Mouse (Mus musculus) hindbrain, embryonic 12.5 days (tissue): ENCODE data around the gene Inafm1. TPM values are rescaled to one million over a fixed set of nuclear protein-coding genes. Genes with fewer than 3 reads are reported as not detected.
"Not testable (repeated sequence)": the region's sequence is repeated elsewhere in the genome, so short reads cannot be mapped to it uniquely, and the experiment has no call there.

ENCODE experiments used
- ATAC-seq: fragments of 200-750 bp; cut with Nextera tagmentation; 2 replicates; pipeline ENCODE4 v1.8.0; 2017; ENCODE audit warnings: moderate TSS enrichment; ENCODE audit not compliant: low FRiP score
- H3K27ac ChIP-seq: fragments of 300-500 bp; sonication (generic); 2 replicates; pipeline ENCODE4 v1.5.1; 2016; ENCODE audit warnings: mild to moderate bottlenecking
- H3K27me3 ChIP-seq: fragments of 300-500 bp; sonication (generic); 2 replicates; pipeline ENCODE4 v1.6.1; 2016; ENCODE audit warnings: mild to moderate bottlenecking
- H3K36me3 ChIP-seq: fragments of 300-500 bp; sonication (generic); 2 replicates; pipeline ENCODE4 v1.6.1; 2016; ENCODE audit warnings: mild to moderate bottlenecking
- H3K4me1 ChIP-seq: fragments of 300-500 bp; sonication (generic); 2 replicates; pipeline ENCODE4 v1.6.1; 2016
- H3K4me2 ChIP-seq: fragments of 300-500 bp; sonication (generic); replicated peaks from 2 replicates; pipeline ENCODE4 v1.6.1; 2016; ENCODE audit warnings: mild to moderate bottlenecking
- H3K4me3 ChIP-seq: fragments of 300-500 bp; sonication (generic); 2 replicates; pipeline ENCODE4 v1.5.1; 2016; ENCODE audit warnings: mild to moderate bottlenecking
- H3K9ac ChIP-seq: fragments of 300-500 bp; sonication (generic); 2 replicates; pipeline ENCODE4 v1.6.1; 2016; ENCODE audit warnings: mild to moderate bottlenecking, moderate library complexity
- H3K9me3 ChIP-seq: fragments of 300-500 bp; sonication (generic); replicated peaks from 2 replicates; pipeline ENCODE4 v1.6.1; 2016; ENCODE audit warnings: mild to moderate bottlenecking
- WGBS: fragments of 180-500 bp; shearing (Covaris S2); methylation state at CpG from one replicate; pipeline ENCODE4 v1.1.7; 2016; 5-methylcytosine and 5-hydroxymethylcytosine counted together
- polyA plus RNA-seq: library from polyadenylated mRNA; unstranded; fragments of >200 nt; fragmentation: Nextera tagmentation; extraction: Ambion mirVana; gene quantifications from 2 replicates; pipeline ENCODE4 v1.2.1, GENCODE M21; 2016

Gene Inafm1
- polyA plus RNA-seq, 1 experiment from 2014 or later, result 23.3 TPM

- no peaks in the 10 kb centered on the region for H3K9me3 ChIP-seq
- no peak overlapping the region for H3K9ac ChIP-seq
- peaks cover 28% of the 10 kb centered on the region for H3K4me1 ChIP-seq
- peaks cover 12% of the 10 kb centered on the region for H3K27me3 ChIP-seq
- 88% methylated on average over 10 of the region's 10 CpGs for WGBS
- peaks cover 44% of the 10 kb centered on the region for H3K36me3 ChIP-seq
- H3K27ac ChIP-seq, result 0 out of 2 replicates have a peak overlapping the region, but pooled peaks have one; percentile 94
- H3K4me3 ChIP-seq, result no peak overlapping the region
- H3K4me2 ChIP-seq, result peak overlapping the region; percentile 93; the same call in 1 of the 2 replicates
- no peak for ATAC-seq
Measured at GRCm38 (mm10) chr7:16274922-16275890, 1.8 kb upstream of the Inafm1 start.

DNA sequence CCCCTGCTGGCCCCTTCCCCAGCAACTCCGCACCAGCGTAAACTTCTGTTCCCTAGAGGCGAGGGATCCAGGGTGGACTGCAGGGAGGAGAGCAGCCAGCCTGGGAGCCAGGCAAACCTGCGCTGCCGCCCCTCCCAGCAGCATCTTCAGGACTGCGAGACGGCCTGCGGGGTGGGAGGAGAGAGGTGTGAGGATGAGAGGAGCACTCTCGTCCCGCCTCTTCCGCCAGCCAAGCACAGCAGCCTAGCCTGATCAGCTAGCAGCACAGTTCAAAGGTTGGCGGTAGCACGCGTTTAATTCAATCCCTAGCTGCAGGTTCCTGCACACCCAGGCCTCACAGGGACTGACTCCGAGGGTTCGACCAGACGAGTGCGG lies 336 bp upstream of the Inafm1 start:
- under 1% methylated on average over 18 of the region's 18 CpGs for WGBS
- peak overlapping the region; percentile 93 for H3K4me2 ChIP-seq
- H3K4me1 ChIP-seq, result peaks cover 28% of the 10 kb centered on the region
- H3K9ac ChIP-seq, result peak overlapping the region; percentile 88
- H3K27me3 ChIP-seq, result peaks cover 12% of the 10 kb centered on the region
- peak overlapping the region; percentile 94 for H3K27ac ChIP-seq
- H3K36me3 ChIP-seq, result peaks cover 36% of the 10 kb centered on the region
- peak overlapping the region; percentile 82 for H3K4me3 ChIP-seq
- ATAC-seq, result peak; percentile 78
- H3K9me3 ChIP-seq, result no peaks in the 10 kb centered on the region

GRCm38 (mm10) chr7:16272681-16273080 lies 736 bp downstream of the Inafm1 start:
- Histone ChIP-seq H3K36me3 (peaks cover 25% of the 10 kb centered on the region), H3K4me3 (peak overlapping the region; percentile 82), H3K27ac (peak overlapping the region; percentile 94), H3K9me3 (no peaks in the 10 kb centered on the region), H3K9ac (peak overlapping the region; percentile 88), H3K27me3 (peaks cover 12% of the 10 kb centered on the region), H3K4me1 (peaks cover 28% of the 10 kb centered on the region), H3K4me2 (peak overlapping the region; percentile 93)
- WGBS, result under 1% methylated on average over 43 of the region's 46 CpGs
- peak; percentile 75 for ATAC-seq

DNA sequence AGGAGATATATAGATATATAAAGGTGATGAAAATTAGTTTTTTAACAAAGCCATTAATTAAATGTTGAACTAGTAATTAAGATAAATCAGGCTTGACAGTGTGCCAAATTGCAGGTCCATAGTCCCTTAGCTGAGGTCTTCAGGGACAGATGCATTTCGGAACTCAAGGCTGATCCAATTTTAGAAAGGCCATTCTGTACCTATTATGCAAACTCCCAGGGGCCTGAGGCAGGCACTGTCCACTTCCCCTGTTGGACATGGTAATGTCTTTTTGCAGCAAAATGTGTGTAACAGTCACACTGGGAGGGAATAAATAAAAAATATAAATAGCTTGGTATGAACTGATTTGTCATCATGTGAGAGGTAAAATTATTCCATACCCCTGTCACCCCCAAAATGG lies 2.3 kb downstream of the Inafm1 start:
- H3K36me3 ChIP-seq, result peaks cover 11% of the 10 kb centered on the region
- peaks cover 28% of the 10 kb centered on the region for H3K4me1 ChIP-seq
- peak overlapping the region; percentile 93 for H3K4me2 ChIP-seq
- H3K9ac ChIP-seq, result no peak overlapping the region
- peaks cover 12% of the 10 kb centered on the region for H3K27me3 ChIP-seq
- 58% methylated on average over 1 of the region's 1 CpGs for WGBS
- H3K9me3 ChIP-seq, result no peaks in the 10 kb centered on the region
- no peak overlapping the region for H3K4me3 ChIP-seq
- ATAC-seq, result no peak
- no peak overlapping the region for H3K27ac ChIP-seq

- not testable (repeated sequence) for H3K4me3 ChIP-seq, H3K27me3 ChIP-seq, H3K4me1 ChIP-seq, H3K4me2 ChIP-seq, H3K9ac ChIP-seq, ATAC-seq, H3K27ac ChIP-seq, H3K36me3 ChIP-seq
- H3K9me3 ChIP-seq, result 0 out of 2 replicates have a peak, but pooled peaks cover 10% of the 10 kb centered on the region
- WGBS, result 85% methylated on average over 7 of the region's 7 CpGs
Measured at GRCm38 (mm10) chr7:16266593-16266992, 6.8 kb downstream of the Inafm1 start.

GRCm38 (mm10) chr7:16265856-16266255 lies 7.6 kb downstream of the Inafm1 start:
- 0 out of 2 replicates have a peak, but pooled peaks cover 10% of the 10 kb centered on the region for H3K9me3 ChIP-seq
- H3K36me3 ChIP-seq, result no peaks in the 10 kb centered on the region
- H3K9ac ChIP-seq, result no peak overlapping the region
- no peaks in the 10 kb centered on the region for H3K27me3 ChIP-seq
- ATAC-seq, result no peak
- WGBS, result 89% methylated on average over 11 of the region's 11 CpGs
- H3K27ac ChIP-seq, result no peak overlapping the region
- H3K4me2 ChIP-seq, result no peak overlapping the region
- no peaks in the 10 kb centered on the region for H3K4me1 ChIP-seq
- no peak overlapping the region for H3K4me3 ChIP-seq

- Histone ChIP-seq H3K36me3 (no peaks in the 10 kb centered on the region), H3K4me1 (no peaks in the 10 kb centered on the region), H3K27me3 (no peaks in the 10 kb centered on the region), H3K4me3 (no peak overlapping the region), H3K9ac (no peak overlapping the region), H3K27ac (no peak overlapping the region), H3K9me3 (0 out of 2 replicates have a peak, but pooled peaks cover 10% of the 10 kb centered on the region), H3K4me2 (no peak overlapping the region)
- 88% methylated on average over 5 of the region's 5 CpGs for WGBS
- no peak for ATAC-seq
Measured at GRCm38 (mm10) chr7:16263843-16264242, 9.6 kb downstream of the Inafm1 start.

DNA sequence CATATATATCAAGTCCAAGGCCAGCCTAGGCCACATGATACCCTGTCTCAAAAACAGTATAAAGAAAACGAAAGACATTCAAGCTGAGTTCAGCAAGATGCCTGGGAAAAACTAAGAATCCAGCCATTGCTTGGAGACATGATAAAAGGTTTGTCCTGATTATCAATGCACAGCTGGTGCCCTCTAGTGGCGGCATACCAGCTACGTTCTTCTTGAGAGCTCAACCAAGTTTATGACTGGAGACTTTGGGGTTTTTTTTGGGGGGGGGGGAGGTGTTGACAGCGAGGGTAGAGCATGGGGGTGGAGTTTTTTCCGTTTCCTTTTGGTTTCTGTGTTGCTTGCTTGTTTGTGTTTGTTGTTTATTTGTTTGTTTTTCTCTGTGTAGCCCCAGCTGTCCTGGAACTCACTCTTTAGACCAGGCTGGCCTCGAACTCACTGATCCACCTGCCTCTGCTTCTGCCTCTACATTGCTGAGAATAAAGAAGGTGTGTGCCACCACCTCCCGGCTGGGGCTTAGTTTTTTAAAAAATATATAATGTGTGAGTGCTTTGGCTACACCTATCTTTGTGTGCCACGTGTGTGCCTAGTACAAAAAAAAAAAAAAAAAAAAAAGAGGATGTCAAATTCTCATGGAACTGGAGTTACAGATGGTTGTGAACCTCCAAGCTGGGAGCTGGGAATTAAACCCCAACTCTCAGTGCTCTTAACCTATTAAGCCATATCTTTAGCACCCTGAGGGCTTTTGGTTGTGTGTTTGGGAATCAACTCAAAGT lies 10.2 kb downstream of the Inafm1 start:
- H3K4me1 ChIP-seq, result no peaks in the 10 kb centered on the region
- H3K9ac ChIP-seq, result no peak overlapping the region
- no peak for ATAC-seq
- H3K9me3 ChIP-seq, result 0 out of 2 replicates have a peak, but pooled peaks cover 10% of the 10 kb centered on the region
- no peak overlapping the region for H3K27ac ChIP-seq
- H3K27me3 ChIP-seq, result no peaks in the 10 kb centered on the region
- WGBS, result 29% methylated on average over 8 of the region's 8 CpGs
- H3K4me3 ChIP-seq, result no peak overlapping the region
- no peak overlapping the region for H3K4me2 ChIP-seq
- H3K36me3 ChIP-seq, result no peaks in the 10 kb centered on the region

DNA sequence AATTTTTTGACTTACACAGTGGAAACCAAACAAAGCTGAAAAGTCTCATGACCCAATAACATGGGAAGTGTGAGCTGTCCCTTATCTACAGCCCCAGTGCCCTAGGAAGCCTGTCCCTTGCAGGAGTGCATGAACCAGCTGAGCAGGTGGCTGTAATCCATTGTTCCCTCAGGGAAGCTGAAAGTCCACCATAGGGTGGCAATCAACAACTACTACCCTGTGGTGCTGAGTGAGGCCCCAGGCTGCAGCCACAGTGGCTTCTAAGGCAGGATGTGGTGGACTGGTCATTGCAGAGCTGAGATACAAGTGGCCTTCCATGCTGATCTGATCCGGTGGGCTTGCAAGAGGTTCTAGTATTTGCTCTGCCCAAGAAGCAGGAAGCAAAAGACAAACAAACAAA lies 12.3 kb downstream of the Inafm1 start:
- no peak for ATAC-seq
- WGBS, result 75% methylated on average over 1 of the region's 1 CpGs
- Histone ChIP-seq H3K36me3 (no peaks in the 10 kb centered on the region), H3K27me3 (no peaks in the 10 kb centered on the region), H3K27ac (no peak overlapping the region), H3K9me3 (0 out of 2 replicates have a peak, but pooled peaks cover 10% of the 10 kb centered on the region), H3K9ac (no peak overlapping the region), H3K4me2 (no peak overlapping the region), H3K4me1 (no peaks in the 10 kb centered on the region), H3K4me3 (no peak overlapping the region)

GRCm38 (mm10) chr7:16259110-16259590 lies 14.3 kb downstream of the Inafm1 start, which contains the start of gene C5ar1:
TSS of gene C5ar1 (minus strand) at chr7:16259540.
- Histone ChIP-seq H3K9ac (no peak within 1 kb of the TSS), H3K27me3 (no peaks in the 10 kb centered on the region), H3K4me3 (no peak within 1 kb of the TSS), H3K27ac (no peak within 1 kb of the TSS), H3K9me3 (no peaks in the 10 kb centered on the region), H3K4me2 (no peak within 1 kb of the TSS), H3K4me1 (no peaks in the 10 kb centered on the region), H3K36me3 (no peaks in the 10 kb centered on the region)
- no peak for ATAC-seq
- WGBS, result 87% methylated on average over 5 of the region's 5 CpGs

DNA sequence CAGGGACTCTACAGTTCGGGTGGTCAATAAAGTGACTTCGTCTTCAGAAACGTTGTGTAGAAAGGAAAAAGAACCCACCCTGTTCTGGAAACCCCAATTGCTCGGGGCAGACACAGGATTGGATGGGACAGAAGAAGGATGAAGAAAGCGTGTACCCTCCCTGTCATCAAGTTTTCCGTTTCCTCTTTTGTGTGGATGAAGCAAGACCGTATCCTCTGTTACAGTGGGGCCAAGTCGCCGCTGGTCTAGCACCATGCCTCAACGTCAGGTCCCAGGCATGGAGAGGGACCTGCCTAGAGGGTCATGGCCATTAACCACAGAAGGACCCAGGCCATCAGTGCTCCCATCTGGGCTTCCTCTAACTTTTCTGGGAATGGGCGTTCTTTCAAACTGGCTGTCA lies 15.6 kb downstream of the Inafm1 start:
- Histone ChIP-seq H3K4me3 (no peak overlapping the region), H3K4me1 (no peaks in the 10 kb centered on the region), H3K27ac (no peak overlapping the region), H3K9ac (no peak overlapping the region), H3K9me3 (no peaks in the 10 kb centered on the region), H3K4me2 (no peak overlapping the region), H3K36me3 (no peaks in the 10 kb centered on the region), H3K27me3 (no peaks in the 10 kb centered on the region)
- WGBS, result 86% methylated on average over 11 of the region's 11 CpGs
- ATAC-seq, result no peak

GRCm38 (mm10) chr7:16255963-16256362 lies 17.5 kb downstream of the Inafm1 start:
- not testable (repeated sequence) for H3K36me3 ChIP-seq, ATAC-seq, H3K27ac ChIP-seq, H3K4me1 ChIP-seq, H3K9me3 ChIP-seq, H3K4me2 ChIP-seq, H3K27me3 ChIP-seq, H3K4me3 ChIP-seq, H3K9ac ChIP-seq
- WGBS, result 90% methylated on average over 4 of the region's 4 CpGs
